Mouse (Mus musculus) thymus, adult 2 months (tissue): ENCODE data around the gene Ltbp2.

Experiments used
- CTCF ChIP-seq: fragments of 200-500 bp; IDR thresholded peaks from 2 replicates; pipeline ENCODE4 v1.5.1; 2012; ENCODE audit warnings: mild to moderate bottlenecking, control low read depth, low read length, moderate library complexity, borderline replicate concordance; ENCODE audit not compliant: control insufficient read depth, poor library complexity, insufficient read depth; ENCODE audit errors: extremely low read depth
- POLR2A ChIP-seq: fragments of 200-500 bp; IDR thresholded peaks from 2 replicates; pipeline ENCODE4 v1.6.1; 2012; ENCODE audit warnings: mild to moderate bottlenecking, low read length, control low read depth, moderate library complexity; ENCODE audit not compliant: control insufficient read depth, poor library complexity, insufficient read depth; ENCODE audit errors: extremely low read depth

GRCm38 (mm10) chr12:84750661-84751060, 125.7 kb downstream of the Ltbp2 start:
- TF ChIP-seq CTCF, result no peak
- TF ChIP-seq POLR2A, result no peak
